Mouse (Mus musculus): Measurements from ENCODE around the gene Dut. TPM values are rescaled to one million over a fixed set of nuclear protein-coding genes. Genes with fewer than 3 reads are reported as not detected.
A peak's percentile ranks its signal among the peaks of the same experiment; 100 is the strongest.

The Dut gene
- total and polyA plus RNA-seq, 3 experiments: 146 to 331 (median 276) TPM

- peak; percentile 62; the same call in 1 of the 2 replicates for TF ChIP-seq SIN3A (IDR thresholded peaks at IDR 0.05; ENCODE audit: low read length)
These were observed 13.5 kb upstream of the Dut start (continued) for GRCm38 (mm10) chr2:125233537-125233936.

GRCm38 (mm10) chr2:125234049-125234448 lies 12.9 kb upstream of the Dut start:
- peaks cover 23 to 41% of the 10 kb centered on the region in 2 experiments for H3K4me1 ChIP-seq (ENCODE audit: control insufficient read depth in 1 of 2, insufficient read depth in 2 of 2, low read length in 2 of 2)
- H3K36me3 ChIP-seq (ENCODE audit: control insufficient read depth in 1 of 2, insufficient read depth in 2 of 2, low read length in 2 of 2): peaks cover 0 to 32% of the 10 kb centered on the region in 2 experiments; a peak in 2 of 4 replicates
- H3K27me3 ChIP-seq (ENCODE audit: control insufficient read depth in 1 of 2, insufficient read depth in 2 of 2, low read length in 2 of 2): no peaks in the 10 kb centered on the region
- peak overlapping the region; percentile 52 for H3K27ac ChIP-seq (ENCODE audit: control insufficient read depth, low read depth, low read length)
- H3K79me2 ChIP-seq (ENCODE audit: control insufficient read depth, insufficient read depth, low read length, poor library complexity): no peaks in the 10 kb centered on the region
- H3K9ac ChIP-seq (ENCODE audit: control insufficient read depth, low read depth, low read length, poor library complexity, severe bottlenecking): no peak overlapping the region
- H3K9me3 ChIP-seq (replicated peaks; ENCODE audit: insufficient read depth, low read length): no peaks in the 10 kb centered on the region
- no peak overlapping the region for H3K4me3 ChIP-seq (ENCODE audit: control insufficient read depth in 1 of 2, insufficient read depth in 1 of 2, low read depth in 2 of 2, low read length in 2 of 2)
- no peak for TF ChIP-seq CHD2 (IDR thresholded peaks at IDR 0.05; ENCODE audit: low read length)
- no peak for TF ChIP-seq ZNF384 (IDR thresholded peaks at IDR 0.05; ENCODE audit: low read depth, low read length)
- DNase-seq (ENCODE audit: low read depth, low spot score): no peak

GRCm38 (mm10) chr2:125245545-125246285 lies 1.3 kb upstream of the Dut start:
- Histone ChIP-seq H3K36me3 (ENCODE audit: control insufficient read depth in 1 of 2, insufficient read depth in 2 of 2, low read length in 2 of 2) (peaks cover 8 to 27% of the 10 kb centered on the region in 2 experiments; a peak in 3 of 4 replicates), H3K9me3 (replicated peaks; ENCODE audit: insufficient read depth, low read length) (no peaks in the 10 kb centered on the region), H3K79me2 (ENCODE audit: control insufficient read depth, insufficient read depth, low read length, poor library complexity) (peaks cover 30% of the 10 kb centered on the region), H3K9ac (ENCODE audit: control insufficient read depth, low read depth, low read length, poor library complexity, severe bottlenecking) (peak overlapping the region; percentile 6; the same call in 1 of the 2 replicates), H3K4me1 (ENCODE audit: control insufficient read depth in 1 of 2, insufficient read depth in 2 of 2, low read length in 2 of 2) (peaks cover 3 to 16% of the 10 kb centered on the region in 2 experiments; a peak in 3 of 4 replicates), H3K4me3 (ENCODE audit: control insufficient read depth in 1 of 2, insufficient read depth in 1 of 2, low read depth in 2 of 2, low read length in 2 of 2) (no peak overlapping the region; a peak in 1 of 4 replicates), H3K27ac (ENCODE audit: control insufficient read depth, low read depth, low read length) (peak overlapping the region; percentile 67), H3K27me3 (ENCODE audit: control insufficient read depth in 1 of 2, insufficient read depth in 2 of 2, low read length in 2 of 2) (no peaks in the 10 kb centered on the region)
- TF ChIP-seq ZC3H11A (IDR thresholded peaks at IDR 0.05; ENCODE audit: low read depth, low read length): no peak
- no peak for TF ChIP-seq ETS1 (IDR thresholded peaks at IDR 0.05; ENCODE audit: low read depth, low read length)
- TF ChIP-seq CHD1 (IDR thresholded peaks at IDR 0.05; ENCODE audit: low read depth, low read length): no peak
- TF ChIP-seq MAZ (IDR thresholded peaks at IDR 0.05; ENCODE audit: low read depth, low read length): no peak
- TF ChIP-seq SIN3A (IDR thresholded peaks at IDR 0.05; ENCODE audit: low read length): no peak
- TF ChIP-seq GABPA (IDR thresholded peaks at IDR 0.05; ENCODE audit: low read depth, low read length): no peak
- no peak for TF ChIP-seq TBP (IDR thresholded peaks at IDR 0.05; ENCODE audit: low read depth, low read length)
- no peak for TF ChIP-seq KAT2A (conservative IDR thresholded peaks at IDR 0.05; ENCODE audit: low read depth, low read length)
- TF ChIP-seq MYC (IDR thresholded peaks at IDR 0.05; ENCODE audit: low read depth, low read length): no peak
- TF ChIP-seq EP300 (IDR thresholded peaks at IDR 0.05; ENCODE audit: low read depth in 1 of 2, low read length in 2 of 2): no peak
- no peak for TF ChIP-seq NRF1 (IDR thresholded peaks at IDR 0.05; ENCODE audit: insufficient read depth, low read depth, low read length, poor library complexity, severe bottlenecking)
- TF ChIP-seq SMC3 (IDR thresholded peaks at IDR 0.05; ENCODE audit: low read depth, low read length): no peak
- TF ChIP-seq JUND (IDR thresholded peaks at IDR 0.05; ENCODE audit: low read depth, low read length): no peak
- TF ChIP-seq MYB (IDR thresholded peaks at IDR 0.05; ENCODE audit: low read depth, low read length): no peak
- no peak for TF ChIP-seq RAD21 (IDR thresholded peaks at IDR 0.05; ENCODE audit: low read depth, low read length)
- TF ChIP-seq POLR2A (IDR thresholded peaks at IDR 0.05; ENCODE audit: control insufficient read depth in 1 of 2, insufficient read depth in 1 of 2, low read depth in 1 of 2, low read length in 2 of 2, poor library complexity in 1 of 2): no peak
- no peak for TF ChIP-seq ZMIZ1 (IDR thresholded peaks at IDR 0.05; ENCODE audit: low read depth, low read length)
- no peak for TF ChIP-seq HCFC1 (IDR thresholded peaks at IDR 0.05; ENCODE audit: low read depth, low read length)
- no peak for DNase-seq (ENCODE audit: low read depth, low spot score)
